Mouse (Mus musculus): ENCODE data around the gene Vamp2. TPM values are rescaled to one million over a fixed set of nuclear protein-coding genes. Genes with fewer than 3 reads are reported as not detected.

The Vamp2 gene
- polyA plus RNA-seq, 1 experiment = 319 TPM

GRCm38 (mm10) chr11:69075764-69076479 is 12.4 kb upstream of the Vamp2 start:
- DNase-seq (ENCODE audit: low read depth) = no peak

DNA sequence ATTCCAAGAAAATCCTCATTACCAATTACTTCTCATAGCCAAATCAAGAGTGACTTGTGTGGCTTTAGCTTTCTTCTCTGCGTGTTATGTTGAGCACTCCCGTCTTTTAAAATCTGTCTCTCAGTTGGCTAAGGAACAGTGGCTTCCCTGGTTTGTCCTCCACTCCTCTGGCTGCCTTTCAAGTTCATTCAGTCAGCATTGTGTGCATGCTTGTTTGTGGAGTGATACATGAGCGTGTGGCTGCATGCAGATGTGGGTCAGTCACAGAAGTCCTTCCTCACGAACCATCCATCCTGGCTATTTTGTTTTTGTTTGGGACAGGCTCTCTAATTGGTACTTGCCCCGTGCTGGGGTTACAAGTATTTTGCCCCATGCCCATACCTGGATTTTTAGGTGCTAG is 11.7 kb upstream of the Vamp2 start:
- DNase-seq (ENCODE audit: low read depth) = peak; percentile 32
- TF ChIP-seq CTCF (IDR thresholded peaks at IDR 0.05; ENCODE audit: borderline replicate concordance, extremely low read depth, insufficient read depth, insufficient read length) = no peak
- TF ChIP-seq POLR2A (IDR thresholded peaks at IDR 0.05; ENCODE audit: borderline replicate concordance, extremely low read depth, insufficient read depth, insufficient read length, poor library complexity, severe bottlenecking) = no peak

More at GRCm38 (mm10) chr11:69075764-69076479, 12.4 kb upstream of the Vamp2 start:
- TF ChIP-seq CTCF (IDR thresholded peaks at IDR 0.05; ENCODE audit: borderline replicate concordance, extremely low read depth, insufficient read depth, insufficient read length) (no peak), POLR2A (IDR thresholded peaks at IDR 0.05; ENCODE audit: borderline replicate concordance, extremely low read depth, insufficient read depth, insufficient read length, poor library complexity, severe bottlenecking) (no peak)

DNA sequence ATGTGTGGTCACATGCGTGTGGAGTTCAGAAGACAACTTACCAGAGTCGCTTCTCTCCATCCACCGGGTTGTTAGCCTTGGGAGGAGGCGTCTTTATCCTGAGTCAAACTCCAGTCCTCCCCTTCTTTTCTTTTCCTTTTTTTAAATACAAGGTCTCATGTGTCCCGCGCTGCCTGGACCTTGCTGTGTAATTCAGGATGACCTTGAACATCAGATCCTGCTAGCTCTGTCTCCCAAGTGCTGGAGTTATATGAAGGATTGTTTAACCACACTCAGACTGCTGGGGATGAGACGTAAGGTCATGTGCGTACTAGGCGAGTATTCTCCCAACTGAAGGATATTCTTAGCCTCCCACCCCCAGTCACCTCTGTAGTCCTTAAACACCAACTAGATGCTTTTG is 11.0 kb upstream of the Vamp2 start:
- TF ChIP-seq POLR2A (IDR thresholded peaks at IDR 0.05; ENCODE audit: borderline replicate concordance, extremely low read depth, insufficient read depth, insufficient read length, poor library complexity, severe bottlenecking) = no peak
- no peak for TF ChIP-seq CTCF (IDR thresholded peaks at IDR 0.05; ENCODE audit: borderline replicate concordance, extremely low read depth, insufficient read depth, insufficient read length)
- DNase-seq (ENCODE audit: low read depth) = no peak

- TF ChIP-seq POLR2A (IDR thresholded peaks at IDR 0.05; ENCODE audit: borderline replicate concordance, extremely low read depth, insufficient read depth, insufficient read length, poor library complexity, severe bottlenecking) (no peak), CTCF (IDR thresholded peaks at IDR 0.05; ENCODE audit: borderline replicate concordance, extremely low read depth, insufficient read depth, insufficient read length) (no peak)
These were observed 10.2 kb upstream of the Vamp2 start for GRCm38 (mm10) chr11:69078041-69078440.

DNA sequence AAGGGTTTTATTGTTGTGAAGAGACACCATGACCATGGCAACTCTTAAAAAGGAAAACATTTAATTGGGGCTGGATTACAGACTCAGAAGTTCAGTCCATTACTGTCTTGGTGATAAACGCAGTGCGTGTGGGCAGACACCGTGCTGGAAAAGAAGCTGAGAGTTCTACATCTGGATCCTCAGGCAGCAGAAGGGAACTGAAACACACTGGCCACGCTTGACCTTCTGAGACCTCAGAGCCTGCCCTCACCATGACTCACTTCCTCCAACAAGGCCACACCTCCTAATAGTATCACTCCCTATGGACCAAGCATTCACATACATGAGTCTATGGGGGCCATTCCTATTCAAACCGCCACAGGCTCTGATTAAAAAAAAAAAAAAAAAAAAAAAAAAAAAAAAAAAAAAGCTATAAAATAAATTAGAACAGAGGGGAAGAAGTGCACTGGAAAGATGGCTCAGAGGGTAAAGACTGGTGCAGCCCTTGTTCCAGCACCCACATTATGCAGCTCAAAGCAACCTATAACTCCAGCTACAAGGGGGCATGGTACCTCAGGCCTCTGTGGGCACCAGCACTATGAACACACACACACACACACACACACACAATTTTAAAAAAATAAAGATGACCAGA is 9.4 kb upstream of the Vamp2 start:
- DNase-seq (ENCODE audit: low read depth) = no peak
- no peak for TF ChIP-seq CTCF (IDR thresholded peaks at IDR 0.05; ENCODE audit: borderline replicate concordance, extremely low read depth, insufficient read depth, insufficient read length)
- no peak for TF ChIP-seq POLR2A (IDR thresholded peaks at IDR 0.05; ENCODE audit: borderline replicate concordance, extremely low read depth, insufficient read depth, insufficient read length, poor library complexity, severe bottlenecking)

More at GRCm38 (mm10) chr11:69078041-69078440, 10.2 kb upstream of the Vamp2 start:
- no peak for DNase-seq (ENCODE audit: low read depth)

DNA sequence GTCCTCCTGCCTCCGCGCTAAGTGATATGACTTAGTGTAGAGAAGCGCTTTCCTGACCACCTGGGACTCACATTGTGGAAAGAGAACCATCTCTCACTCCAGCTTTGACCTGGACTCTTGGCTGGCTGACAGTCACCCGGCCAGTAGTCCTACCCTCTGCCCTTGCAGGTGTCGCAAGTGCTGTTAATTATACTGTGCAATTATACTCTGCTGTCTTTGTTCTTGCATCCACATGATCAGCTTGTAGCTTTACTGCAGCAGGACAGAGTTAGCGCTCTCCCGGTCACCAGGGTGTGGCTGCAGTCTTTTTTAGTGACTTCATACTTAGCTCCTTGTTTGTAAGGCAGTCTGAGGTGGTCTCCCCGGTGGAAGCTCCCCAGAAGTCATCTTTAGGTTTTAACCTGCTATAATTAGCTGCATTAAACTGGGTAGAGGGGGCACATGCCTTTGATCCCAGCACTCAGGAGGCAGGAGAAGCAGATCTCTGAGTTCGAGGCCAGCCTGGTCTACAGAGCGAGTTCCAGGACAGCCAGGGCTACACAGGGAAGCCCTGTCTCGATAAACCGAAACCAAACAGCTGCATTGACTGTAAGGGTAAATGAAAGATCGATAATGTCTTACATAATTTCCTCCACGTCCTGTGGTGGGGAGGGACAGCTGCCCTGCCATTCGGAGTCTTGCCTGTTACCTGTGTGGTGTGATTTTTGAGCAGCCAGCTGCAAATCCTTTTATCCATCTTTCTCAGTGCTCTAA is 8.0 kb upstream of the Vamp2 start:
- no peak for TF ChIP-seq POLR2A (IDR thresholded peaks at IDR 0.05; ENCODE audit: borderline replicate concordance, extremely low read depth, insufficient read depth, insufficient read length, poor library complexity, severe bottlenecking)
- TF ChIP-seq CTCF (IDR thresholded peaks at IDR 0.05; ENCODE audit: borderline replicate concordance, extremely low read depth, insufficient read depth, insufficient read length) = no peak
- no peak for DNase-seq (ENCODE audit: low read depth)

GRCm38 (mm10) chr11:69080855-69081222 is 7.5 kb upstream of the Vamp2 start:
- no peak for TF ChIP-seq POLR2A (IDR thresholded peaks at IDR 0.05; ENCODE audit: borderline replicate concordance, extremely low read depth, insufficient read depth, insufficient read length, poor library complexity, severe bottlenecking)
- no peak for TF ChIP-seq CTCF (IDR thresholded peaks at IDR 0.05; ENCODE audit: borderline replicate concordance, extremely low read depth, insufficient read depth, insufficient read length)

GRCm38 (mm10) chr11:69081613-69082012 is 6.7 kb upstream of the Vamp2 start:
- no peak for DNase-seq (ENCODE audit: low read depth)
- TF ChIP-seq POLR2A (IDR thresholded peaks at IDR 0.05; ENCODE audit: borderline replicate concordance, extremely low read depth, insufficient read depth, insufficient read length, poor library complexity, severe bottlenecking) (no peak), CTCF (IDR thresholded peaks at IDR 0.05; ENCODE audit: borderline replicate concordance, extremely low read depth, insufficient read depth, insufficient read length) (no peak)

More at GRCm38 (mm10) chr11:69080855-69081222, 7.5 kb upstream of the Vamp2 start:
- DNase-seq (ENCODE audit: low read depth) = no peak

- no peak for TF ChIP-seq CTCF (IDR thresholded peaks at IDR 0.05; ENCODE audit: borderline replicate concordance, extremely low read depth, insufficient read depth, insufficient read length)
- TF ChIP-seq POLR2A (IDR thresholded peaks at IDR 0.05; ENCODE audit: borderline replicate concordance, extremely low read depth, insufficient read depth, insufficient read length, poor library complexity, severe bottlenecking) = no peak
- no peak for DNase-seq (ENCODE audit: low read depth)
These were observed 2.7 kb upstream of the Vamp2 start for GRCm38 (mm10) chr11:69085608-69086007.

DNA sequence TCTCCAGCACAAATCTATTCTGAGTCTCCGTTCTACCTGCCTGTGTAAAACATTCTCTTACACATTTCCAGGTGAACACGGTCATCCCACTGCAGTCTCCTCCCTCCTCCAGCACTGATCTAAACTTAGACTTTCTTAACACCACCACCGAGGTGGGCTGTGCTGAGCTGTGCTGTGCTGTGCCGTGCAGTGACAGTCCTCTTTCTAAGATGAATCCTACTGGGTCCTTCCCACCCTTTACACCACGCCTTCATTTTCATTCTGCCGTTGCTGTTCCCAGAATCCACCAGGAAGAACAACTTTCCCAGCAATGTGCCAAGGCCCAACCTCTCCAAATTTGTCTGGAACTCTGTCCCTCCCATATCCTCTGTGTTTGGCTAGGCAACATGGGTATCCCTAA is 1.9 kb upstream of the Vamp2 start:
- DNase-seq (ENCODE audit: low read depth) = no peak
- no peak for TF ChIP-seq CTCF (IDR thresholded peaks at IDR 0.05; ENCODE audit: borderline replicate concordance, extremely low read depth, insufficient read depth, insufficient read length)
- no peak for TF ChIP-seq POLR2A (IDR thresholded peaks at IDR 0.05; ENCODE audit: borderline replicate concordance, extremely low read depth, insufficient read depth, insufficient read length, poor library complexity, severe bottlenecking)

GRCm38 (mm10) chr11:69087082-69087481 is 1.2 kb upstream of the Vamp2 start:
- DNase-seq (ENCODE audit: low read depth) = peak; percentile 4
- no peak for TF ChIP-seq CTCF (IDR thresholded peaks at IDR 0.05; ENCODE audit: borderline replicate concordance, extremely low read depth, insufficient read depth, insufficient read length)
- no peak for TF ChIP-seq POLR2A (IDR thresholded peaks at IDR 0.05; ENCODE audit: borderline replicate concordance, extremely low read depth, insufficient read depth, insufficient read length, poor library complexity, severe bottlenecking)
